ENCODE assay signal across 21 mouse cellular contexts in the genomic region with DNA sequence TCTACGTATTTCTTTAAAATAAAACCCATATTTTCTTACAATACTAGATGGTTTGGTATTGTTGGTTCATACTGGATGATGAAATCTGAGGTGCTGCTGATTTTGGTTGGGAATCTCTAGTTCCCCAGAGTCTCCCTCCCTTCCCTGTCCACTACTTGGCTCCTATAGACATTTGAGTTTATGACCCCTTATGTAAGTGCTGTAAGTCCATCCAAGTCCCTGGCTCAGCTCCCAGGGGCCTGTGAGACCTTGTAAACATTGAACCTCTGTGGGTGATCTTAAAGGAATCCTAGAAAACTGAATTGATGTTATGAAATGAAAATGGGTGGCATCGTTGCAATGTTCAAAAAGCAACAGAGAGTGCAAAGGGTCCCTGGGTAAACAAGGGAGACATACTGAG. TPM values are rescaled to one million over a fixed set of nuclear protein-coding genes. Genes with fewer than 3 reads are reported as not detected.
"Had no signal": no experiment of that assay in that cellular context is flagged by ENCODE, and none has a peak within 500 bp of the region (broad histone marks: within the 10 kb centered on the region; RNA-seq: fewer than 3 reads in every experiment).

No protein-coding gene starts in this region.

- H3K9ac ChIP-seq: liver, embryonic 13.5 days; midbrain, embryonic 13.5 days; neural tube, embryonic 13.5 days; stomach, embryonic 15.5 days had no signal

- H3K27me3 ChIP-seq: liver, embryonic 13.5 days; megakaryocyte, embryonic 14.5 days; midbrain, embryonic 13.5 days; neural tube, embryonic 13.5 days; stomach, embryonic 15.5 days had no signal

- H3K4me1 ChIP-seq: liver, embryonic 13.5 days; megakaryocyte, embryonic 14.5 days; midbrain, embryonic 10.5 days; midbrain, embryonic 13.5 days; neural tube, embryonic 13.5 days; stomach, embryonic 15.5 days had no signal

- H3K9me3 ChIP-seq: liver, embryonic 13.5 days; megakaryocyte, embryonic 14.5 days; stomach, embryonic 15.5 days had no signal

- ATAC-seq: intestine, embryonic 16.5 days; midbrain, embryonic 13.5 days; midbrain, embryonic 16.5 days had no signal

- DNase-seq: kidney, adult 18-20 months; kidney, postnatal 10 days; kidney, postnatal 36 days; layer of hippocampus, postnatal 36 days; liver, embryonic 13.5 days; lung, postnatal 14 days; right cerebral cortex, adult 18-20 months; right cerebral cortex, postnatal 14 days; right cerebral cortex, postnatal 4 days; thymus, postnatal 25 days had no signal

- H3K4me3 ChIP-seq: left cerebral cortex, adult 2 months; liver, embryonic 13.5 days; megakaryocyte, embryonic 14.5 days; midbrain, embryonic 10.5 days; midbrain, embryonic 13.5 days; myocyte; neural tube, embryonic 13.5 days; stomach, embryonic 15.5 days had no signal

- H3K4me2 ChIP-seq: liver, embryonic 13.5 days; midbrain, embryonic 13.5 days; neural tube, embryonic 13.5 days; stomach, embryonic 15.5 days had no signal

- H3K27ac ChIP-seq: left cerebral cortex, adult 2 months; liver, embryonic 13.5 days; midbrain, embryonic 10.5 days; midbrain, embryonic 13.5 days; neural tube, embryonic 13.5 days; stomach, embryonic 15.5 days had no signal

- H3K36me3 ChIP-seq: liver, embryonic 13.5 days; midbrain, embryonic 13.5 days; neural tube, embryonic 13.5 days; stomach, embryonic 15.5 days had no signal

RNA-seq across cellular contexts. Expression of gene Grb10, which starts 40.7 kb away (rescaled TPM):
- total RNA-seq: monocyte, adult 5-6 weeks; neutrophil, adult 5-6 weeks had no signal
